Mouse (Mus musculus): ENCODE results near the gene Cdkn1a. TPM values are rescaled to one million over a fixed set of nuclear protein-coding genes. Genes with fewer than 3 reads are reported as not detected.

Gene Cdkn1a
- total RNA-seq, 2 experiments from 2014 or later = 5.8 to 19.9 TPM

DNA sequence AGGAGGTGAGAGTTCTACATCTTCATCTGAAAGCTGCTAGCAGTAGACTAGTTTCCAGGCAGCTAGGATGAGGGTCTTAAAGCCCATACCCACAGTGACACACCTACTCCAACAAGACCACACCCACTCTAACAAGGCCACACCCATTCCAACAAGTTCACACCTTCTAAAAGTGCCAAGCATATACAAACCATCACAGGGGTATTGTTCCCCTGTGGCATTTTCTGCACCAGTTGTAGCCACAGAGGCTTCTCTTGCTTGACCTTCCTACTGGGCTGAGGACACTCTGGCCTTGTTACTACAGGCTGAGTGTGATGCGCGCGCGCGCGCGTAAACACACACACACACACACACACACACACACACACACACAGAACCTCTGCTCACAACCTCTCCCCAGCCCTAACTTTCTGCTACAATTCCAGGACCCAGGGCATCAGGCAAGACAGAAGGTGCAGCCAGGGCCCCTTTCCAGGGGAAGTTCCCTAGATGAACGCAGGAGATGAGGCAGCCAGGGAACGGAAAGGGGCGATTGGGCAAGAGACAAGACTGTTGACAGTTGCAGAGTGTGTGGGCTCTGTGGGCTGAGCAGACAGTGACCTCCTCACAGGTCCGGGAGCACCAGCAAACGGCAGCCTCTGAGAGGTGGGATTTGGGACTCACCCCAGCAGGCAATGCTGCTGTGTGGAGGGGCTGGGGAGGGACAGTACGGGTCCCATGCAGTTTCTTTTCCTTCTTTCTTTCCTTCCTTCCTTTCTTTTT, 23.0 kb downstream of the Cdkn1a start, which contains the start of gene Rab44:
Gene Rab44 (plus strand): TSS at position 555 of the 762 bp plus-strand sequence.
- peak; percentile 86 for ATAC-seq (ENCODE audit: poor library complexity, severe bottlenecking)

DNA sequence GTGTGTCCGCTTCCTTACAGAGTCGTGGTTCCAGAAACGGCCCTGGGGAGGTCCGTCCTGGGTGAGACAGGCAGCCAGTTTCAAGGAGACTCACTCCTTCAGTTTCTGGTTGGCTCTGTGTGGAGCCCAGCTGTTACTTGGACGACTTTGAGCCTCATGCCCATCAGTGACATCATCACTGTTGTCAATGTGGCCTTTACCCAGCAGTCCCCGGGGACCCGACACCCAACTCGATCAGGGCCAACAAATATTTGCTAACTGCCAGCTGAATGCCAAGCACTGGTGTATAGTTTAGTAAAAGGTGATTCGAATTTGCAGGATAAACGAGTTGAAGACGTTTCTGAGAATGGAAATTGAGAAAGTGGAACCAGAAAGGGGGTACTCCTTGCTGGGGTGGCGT, 25.2 kb downstream of the Cdkn1a start:
- ATAC-seq (ENCODE audit: poor library complexity, severe bottlenecking) = no peak

GRCm38 (mm10) chr17:29117006-29117648, 26.4 kb downstream of the Cdkn1a start:
- no peak for ATAC-seq (ENCODE audit: poor library complexity, severe bottlenecking)

GRCm38 (mm10) chr17:29118057-29118456, 27.3 kb downstream of the Cdkn1a start:
- no peak for ATAC-seq (ENCODE audit: poor library complexity, severe bottlenecking)

- no peak for ATAC-seq (ENCODE audit: poor library complexity, severe bottlenecking)
These were observed 29.9 kb downstream of the Cdkn1a start for GRCm38 (mm10) chr17:29120666-29121065.

DNA sequence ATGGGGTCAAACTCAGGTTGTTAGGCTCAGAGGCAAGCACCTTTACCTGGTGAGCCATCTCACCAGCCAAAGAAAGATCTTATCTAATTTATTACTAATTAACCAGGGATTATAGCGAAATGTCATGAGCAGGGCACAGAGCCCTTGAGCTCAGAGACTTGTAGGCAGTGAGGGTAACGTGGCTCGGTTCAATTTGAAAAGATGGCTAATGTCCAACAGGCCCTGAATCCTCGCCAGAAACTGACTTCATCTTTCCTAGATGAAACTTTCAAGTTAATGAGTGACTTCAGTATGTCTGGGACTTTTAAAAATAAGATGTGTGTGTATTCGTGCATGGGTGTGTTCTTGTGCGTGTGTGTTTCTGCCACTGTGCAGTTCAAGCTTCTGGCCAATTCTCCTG, 32.0 kb downstream of the Cdkn1a start:
- ATAC-seq (ENCODE audit: poor library complexity, severe bottlenecking) = no peak

GRCm38 (mm10) chr17:29123578-29124174, 32.9 kb downstream of the Cdkn1a start:
- ATAC-seq (ENCODE audit: poor library complexity, severe bottlenecking) = no peak

DNA sequence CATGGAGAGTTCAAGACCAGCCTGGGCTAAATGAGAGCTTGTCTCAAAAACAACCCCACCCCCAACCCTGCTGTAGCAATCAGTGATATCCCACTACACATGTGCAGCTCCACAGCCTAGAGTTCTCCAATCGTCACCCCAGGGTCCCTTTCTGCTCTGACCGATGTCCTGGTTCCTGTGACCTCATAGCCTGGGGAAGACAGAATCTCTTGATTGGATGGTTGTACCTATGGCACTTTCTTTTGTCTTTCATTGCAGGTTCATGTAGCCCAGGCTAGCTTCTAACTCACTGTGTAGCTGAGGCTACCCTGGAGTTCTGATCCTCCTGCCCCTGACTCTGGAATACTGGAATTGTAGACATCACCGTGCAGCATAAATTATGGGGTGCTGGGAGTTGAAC, 35.8 kb downstream of the Cdkn1a start:
- ATAC-seq (ENCODE audit: poor library complexity, severe bottlenecking) = no peak

- ATAC-seq (ENCODE audit: poor library complexity, severe bottlenecking) = no peak
These were observed 38.6 kb downstream of the Cdkn1a start for GRCm38 (mm10) chr17:29129341-29129740.

DNA sequence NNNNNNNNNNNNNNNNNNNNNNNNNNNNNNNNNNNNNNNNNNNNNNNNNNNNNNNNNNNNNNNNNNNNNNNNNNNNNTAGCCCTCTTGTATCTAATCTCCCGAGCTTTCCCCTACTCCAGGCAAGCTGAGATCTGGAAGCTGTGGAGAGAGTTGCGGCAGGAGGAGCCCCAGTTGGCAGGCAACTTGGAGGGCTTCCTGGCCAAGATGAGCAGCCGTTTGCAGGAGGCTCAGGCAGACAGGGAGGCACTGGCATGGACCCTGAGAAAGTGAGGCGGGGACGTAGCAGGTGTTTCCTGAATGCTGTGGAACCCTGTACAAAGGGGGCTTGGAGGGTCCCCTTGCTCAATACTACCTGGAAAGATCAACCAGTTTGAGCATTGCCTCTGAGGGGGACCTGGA, 44.3 kb downstream of the Cdkn1a start:
- ATAC-seq (ENCODE audit: poor library complexity, severe bottlenecking) = no peak

- ATAC-seq (ENCODE audit: poor library complexity, severe bottlenecking) = no peak
These were observed 45.5 kb downstream of the Cdkn1a start for GRCm38 (mm10) chr17:29136236-29136635.

GRCm38 (mm10) chr17:29137906-29138305, 47.1 kb downstream of the Cdkn1a start:
- ATAC-seq (ENCODE audit: poor library complexity, severe bottlenecking) = no peak

GRCm38 (mm10) chr17:29141577-29141976, 50.8 kb downstream of the Cdkn1a start:
- no peak for ATAC-seq (ENCODE audit: poor library complexity, severe bottlenecking)

DNA sequence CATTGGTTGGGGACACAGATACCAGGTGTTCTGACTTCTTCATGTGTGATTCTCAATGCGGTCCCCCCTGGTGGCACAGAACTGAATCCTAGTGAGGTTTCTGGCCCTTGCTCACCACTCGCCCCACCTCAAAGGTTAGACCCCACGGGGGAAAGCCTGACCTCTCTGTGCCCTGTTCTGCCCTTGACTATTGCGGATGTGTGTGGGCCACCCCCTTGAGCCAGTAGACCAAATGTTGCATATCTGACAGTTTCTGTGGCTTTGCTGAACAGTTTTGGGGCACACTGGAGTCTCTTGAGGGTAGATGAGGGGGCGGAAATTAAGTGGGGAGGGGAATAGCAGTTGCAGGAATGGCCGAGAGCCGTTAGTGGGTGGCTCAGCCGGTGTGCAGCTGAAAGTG, 52.5 kb downstream of the Cdkn1a start:
- ATAC-seq (ENCODE audit: poor library complexity, severe bottlenecking) = no peak

- no peak for ATAC-seq (ENCODE audit: poor library complexity, severe bottlenecking)
These were observed 54.3 kb downstream of the Cdkn1a start for GRCm38 (mm10) chr17:29145101-29145500.

DNA sequence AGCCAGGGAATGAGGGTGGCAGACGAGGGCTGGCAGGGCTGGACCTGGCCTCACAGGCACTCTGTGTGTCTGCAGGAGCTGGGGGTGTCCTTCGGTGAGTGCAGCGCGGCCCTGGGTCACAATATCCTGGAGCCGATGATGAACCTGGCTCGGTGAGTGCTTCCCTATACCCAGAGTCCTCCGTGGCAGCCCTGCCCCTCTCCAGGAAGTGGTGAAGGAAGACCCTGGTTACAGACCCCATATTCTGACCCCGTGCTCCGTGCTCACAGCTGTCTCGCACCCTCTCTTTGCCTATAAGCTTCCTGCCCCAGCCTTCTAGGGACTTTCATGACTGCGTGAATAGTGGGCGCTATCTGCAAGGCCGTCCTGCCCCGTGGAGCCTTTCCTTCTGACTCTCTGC, 56.5 kb downstream of the Cdkn1a start:
- ATAC-seq (ENCODE audit: poor library complexity, severe bottlenecking) = no peak

GRCm38 (mm10) chr17:29147773-29148172, 57.0 kb downstream of the Cdkn1a start:
- no peak for ATAC-seq (ENCODE audit: poor library complexity, severe bottlenecking)

GRCm38 (mm10) chr17:29149766-29150165, 59.0 kb downstream of the Cdkn1a start:
- ATAC-seq (ENCODE audit: poor library complexity, severe bottlenecking) = no peak
